Mouse (Mus musculus) thymus, postnatal 36 days (tissue): ENCODE results near the gene Ccdc113.
"Not testable (repeated sequence)": the region's sequence is repeated elsewhere in the genome, so short reads cannot be mapped to it uniquely, and the experiment has no call there.

ENCODE experiments used
- DNase-seq, 2 experiments: peaks; one replicate each; pipeline ENCODE4 v3.0.0; 2022; ENCODE audit warnings: mixed read lengths in 2 of 2

Ccdc113 gene

DNA sequence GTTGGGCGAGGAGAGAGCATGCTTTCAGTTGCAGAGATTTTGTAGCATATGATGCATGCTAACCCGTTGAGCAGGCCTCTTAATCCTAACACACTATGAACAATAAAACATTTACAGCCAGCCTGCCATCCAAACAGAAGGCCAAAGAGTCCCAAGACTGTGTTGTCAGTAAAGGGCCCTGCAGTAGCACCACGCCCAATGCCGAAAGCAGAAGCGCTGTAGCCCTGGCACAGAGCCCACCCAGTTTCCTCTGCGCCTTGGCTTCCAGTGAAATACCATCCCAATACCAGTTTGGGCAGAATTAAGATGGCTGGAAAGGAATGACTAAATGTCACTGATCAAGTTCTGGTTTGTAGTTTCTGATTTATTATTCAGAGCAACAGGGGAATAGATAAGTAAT lies 8.3 kb downstream of the Ccdc113 start:
- DNase-seq: no peak

DNA sequence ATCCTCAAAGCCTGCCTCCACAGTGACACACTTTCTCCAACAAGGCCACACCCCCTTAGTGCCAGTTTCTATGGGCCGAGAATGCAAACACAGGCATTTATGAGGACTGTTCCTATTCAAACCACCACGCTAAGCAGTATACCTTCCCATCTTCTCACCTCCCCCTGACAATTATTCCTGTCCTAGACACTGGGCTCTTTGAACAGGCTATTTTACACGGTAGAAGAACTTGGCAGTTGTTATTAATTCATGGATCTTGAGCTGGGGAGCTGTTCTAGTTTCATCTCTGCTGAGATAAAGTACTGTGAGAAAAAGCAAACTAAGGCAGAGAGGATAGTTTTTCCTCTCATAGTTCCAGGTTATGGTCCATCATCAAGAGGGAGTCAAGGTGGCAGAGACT lies 9.2 kb downstream of the Ccdc113 start:
- no peak for DNase-seq

DNA sequence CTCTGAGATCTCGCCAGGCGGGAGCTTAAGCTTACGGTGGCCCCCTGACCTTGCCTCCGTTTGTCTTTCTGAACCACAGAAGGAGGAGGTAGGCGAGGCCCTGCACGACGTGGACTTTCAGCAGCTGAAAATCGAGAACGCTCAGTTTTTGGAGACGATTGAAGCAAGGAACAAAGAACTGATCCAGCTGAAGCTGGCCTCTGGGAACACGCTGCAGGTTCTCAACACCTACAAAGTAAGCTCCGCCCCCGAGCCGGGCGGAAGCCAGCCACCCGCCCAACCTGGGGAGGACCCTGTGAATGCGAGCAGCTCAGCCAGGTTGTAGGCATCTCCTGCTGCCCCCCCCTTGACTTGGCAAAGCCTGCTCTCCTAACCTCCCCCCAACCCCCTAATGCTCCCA lies 11.9 kb downstream of the Ccdc113 start:
- no peak for DNase-seq

DNA sequence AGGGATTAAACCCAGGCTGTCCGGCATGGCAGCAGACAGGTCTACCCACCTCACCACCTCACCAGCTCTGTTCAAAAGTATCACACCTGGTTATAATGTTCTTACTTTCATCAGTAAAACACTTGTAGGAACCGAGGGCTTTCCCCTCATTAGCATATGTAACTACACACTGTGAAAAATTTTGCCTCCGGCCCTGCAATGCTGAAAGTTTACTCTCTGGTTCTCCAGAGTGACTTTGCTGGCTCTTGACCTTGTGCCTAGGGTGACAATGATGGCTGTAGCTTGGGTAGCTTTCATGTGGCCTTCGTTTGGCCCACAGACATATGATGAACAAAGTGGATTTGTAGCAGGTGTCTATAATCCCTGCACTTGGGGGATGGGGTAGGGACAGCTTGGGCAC lies 13.1 kb downstream of the Ccdc113 start:
- DNase-seq: no peak

DNA sequence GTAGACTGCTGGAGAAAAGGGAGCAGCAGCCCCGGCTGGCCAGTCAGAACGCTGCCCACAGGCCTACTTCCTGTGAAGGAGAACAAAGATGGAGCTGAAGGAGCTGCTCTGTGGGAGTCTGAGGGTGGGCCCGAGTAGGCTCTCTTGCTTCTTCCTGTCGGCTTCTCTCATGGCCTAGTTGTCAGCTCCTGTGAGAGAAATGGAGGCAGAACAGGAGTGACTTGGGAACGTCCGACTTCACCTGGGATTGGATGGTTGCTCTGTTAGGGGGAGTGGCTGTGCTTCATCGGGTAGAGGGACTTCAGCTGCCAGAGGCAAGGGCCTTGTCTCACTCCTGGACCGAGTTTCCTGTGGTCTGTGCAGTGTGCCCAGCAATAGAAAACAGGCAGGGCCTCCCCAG lies 14.0 kb downstream of the Ccdc113 start:
- no peak for DNase-seq

DNA sequence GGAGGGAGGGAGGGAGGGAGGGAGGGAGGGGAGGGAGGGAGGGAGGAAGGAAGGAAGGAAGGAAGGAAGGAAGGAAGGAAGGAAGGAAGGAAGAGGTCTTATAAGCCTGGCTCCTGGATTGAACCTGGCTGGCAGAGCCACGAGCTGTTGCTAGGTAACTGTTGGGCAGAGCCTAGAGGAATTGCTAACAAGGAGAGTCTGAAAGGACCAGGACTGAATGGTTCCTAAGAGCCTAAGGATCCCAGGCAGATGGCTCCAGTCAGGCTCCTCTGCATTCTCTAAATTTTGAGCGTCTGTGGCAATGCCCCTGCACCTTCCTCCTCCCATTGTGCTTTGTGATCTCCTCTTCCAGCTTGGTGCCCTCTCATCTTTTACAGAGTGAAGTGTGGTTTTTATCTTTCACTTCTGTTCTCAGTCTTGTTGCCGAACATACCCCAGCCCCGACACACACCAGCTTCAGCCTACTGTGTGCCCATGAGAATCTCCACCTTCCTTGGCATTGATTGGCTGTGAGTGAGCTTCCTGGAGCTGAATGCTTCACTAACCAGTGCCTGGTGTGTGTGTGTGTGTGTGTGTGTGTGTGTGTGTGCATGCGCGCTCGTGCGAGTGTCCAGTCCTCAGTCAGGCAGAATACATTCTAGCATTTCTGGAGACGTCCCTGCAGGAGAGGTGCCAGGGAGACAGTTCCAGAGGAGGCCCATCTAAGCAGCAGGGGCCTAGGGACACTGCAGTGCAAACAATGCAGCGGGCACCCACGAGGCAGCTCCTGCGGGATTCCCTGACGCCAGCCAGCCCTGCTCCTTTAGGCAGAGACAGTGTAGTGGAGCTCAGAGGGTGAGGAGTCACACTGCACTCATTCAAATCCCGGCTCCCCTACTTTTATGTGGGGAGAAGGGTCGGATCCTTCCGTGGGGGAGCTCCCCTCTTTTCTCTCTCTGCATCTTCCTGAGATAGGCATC lies 16.3 kb downstream of the Ccdc113 start:
- DNase-seq: no peak

DNA sequence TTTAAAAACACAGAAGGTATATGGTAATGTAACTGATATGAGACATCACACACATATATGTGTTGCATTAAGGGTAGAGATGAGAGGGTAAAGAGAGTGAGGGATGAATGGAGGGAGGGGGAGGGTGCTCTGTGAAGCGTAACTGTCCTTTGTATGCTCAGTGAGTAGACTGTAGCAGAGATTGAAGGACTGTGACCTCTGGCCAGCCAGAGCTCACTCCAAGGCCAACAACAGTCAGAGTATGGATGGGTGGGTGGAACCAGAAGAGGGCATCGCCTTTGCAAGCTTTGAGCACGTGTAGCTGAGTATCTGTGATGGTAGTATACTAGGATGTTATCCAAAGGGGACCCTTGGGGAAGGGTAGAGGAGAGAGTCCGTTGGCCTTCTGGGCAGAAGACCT lies 17.7 kb downstream of the Ccdc113 start:
- DNase-seq: no peak

DNA sequence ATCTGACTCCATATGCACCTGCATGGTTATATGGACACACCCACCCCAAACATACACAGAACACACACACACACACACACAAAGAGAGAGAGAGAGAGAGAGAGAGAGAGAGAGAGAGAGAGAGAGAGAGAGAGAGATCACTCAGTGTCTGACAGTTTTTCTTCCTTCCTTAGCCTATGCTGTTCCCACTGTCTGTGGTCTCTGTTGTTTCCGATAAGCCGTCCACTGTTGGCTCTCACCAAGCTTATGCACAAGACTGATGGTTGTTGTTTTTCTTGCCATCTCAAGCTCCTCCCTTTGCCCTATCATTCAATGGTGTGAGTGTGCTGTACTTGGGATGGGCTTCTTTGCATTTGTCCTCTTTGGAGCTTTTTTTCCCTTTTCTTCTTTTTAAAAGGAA lies 22.1 kb downstream of the Ccdc113 start:
- DNase-seq: no peak

DNA sequence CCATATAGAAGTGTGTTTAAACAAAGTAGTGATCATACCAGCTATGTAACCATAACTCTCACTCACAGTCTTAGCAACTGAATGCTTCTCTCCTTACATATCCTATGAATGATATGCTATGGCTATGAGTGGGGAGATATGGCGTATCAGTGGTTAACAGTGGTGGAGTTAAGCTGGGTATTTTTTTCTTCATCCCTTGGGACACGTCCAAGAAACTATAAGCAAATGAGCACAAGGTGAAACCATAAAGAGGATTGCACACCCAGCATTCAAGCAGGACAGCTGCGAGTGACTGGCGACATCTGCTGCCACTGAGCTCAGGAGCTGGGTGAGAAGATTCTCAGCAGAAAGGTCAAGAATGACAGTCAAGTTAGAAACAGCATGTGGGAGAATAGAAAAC lies 32.3 kb downstream of the Ccdc113 start:
- no peak for DNase-seq

DNA sequence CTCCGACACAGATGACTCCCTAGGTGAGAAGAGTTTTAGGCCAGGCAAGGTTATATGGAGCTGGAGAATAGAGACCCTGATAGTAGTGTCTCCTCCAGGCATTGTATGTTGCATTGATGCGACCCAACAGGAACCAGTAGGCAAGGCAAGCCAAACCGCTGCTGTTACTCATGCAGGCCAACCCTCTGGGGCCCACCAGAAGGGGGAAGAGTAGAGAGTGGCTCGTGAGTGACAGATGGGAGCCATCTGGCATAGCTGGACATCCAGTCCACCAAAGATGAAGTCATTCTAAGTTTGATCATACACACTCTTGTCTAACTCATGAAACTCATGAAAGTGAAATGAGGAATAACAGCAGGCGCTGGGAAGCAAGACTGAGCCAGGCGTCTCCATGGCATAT lies 32.9 kb downstream of the Ccdc113 start:
- DNase-seq: no peak

DNA sequence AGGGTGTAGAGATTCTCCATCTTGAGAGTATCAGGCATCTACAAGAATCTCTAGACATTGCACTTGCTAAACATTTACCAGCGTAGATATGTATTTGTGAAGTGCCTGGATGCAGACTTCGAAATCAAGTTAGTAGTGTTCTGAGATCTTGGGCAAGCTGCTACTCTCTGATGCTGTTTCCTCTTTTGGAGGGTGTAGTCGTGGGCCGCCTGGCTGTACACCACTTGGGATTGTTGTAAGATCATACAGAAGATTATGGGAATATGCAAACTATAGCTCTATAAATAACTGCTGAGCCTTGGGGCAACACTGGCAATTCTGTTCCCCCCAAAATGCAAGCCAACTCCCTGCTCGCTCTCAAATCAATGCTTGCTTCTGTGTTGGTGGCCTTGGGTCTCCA lies 39.3 kb downstream of the Ccdc113 start:
- no peak for DNase-seq

DNA sequence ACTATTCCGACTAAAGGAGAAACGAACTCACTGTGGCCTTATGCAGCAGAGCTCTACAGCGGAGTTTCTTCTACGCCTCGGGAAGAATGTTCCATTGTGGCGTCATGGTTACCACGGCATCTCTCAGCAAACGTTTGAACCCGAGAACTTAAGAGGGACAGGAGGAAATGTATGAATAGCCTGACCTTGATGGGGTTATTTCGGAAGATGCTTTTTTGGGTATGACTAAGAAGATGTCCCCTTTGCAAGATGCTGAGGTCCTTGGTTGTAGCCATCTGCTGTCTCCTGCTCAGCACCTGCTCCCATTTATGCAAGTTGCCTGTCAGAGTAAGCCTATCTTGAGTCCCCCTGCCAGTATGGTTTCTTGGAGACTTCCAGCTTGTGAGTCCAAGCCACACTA lies 42.4 kb downstream of the Ccdc113 start, which contains the start of gene Prss54:
Prss54 (minus strand) TSS at position 101 of the 400 bp plus-strand sequence.
- no peak for DNase-seq

DNA sequence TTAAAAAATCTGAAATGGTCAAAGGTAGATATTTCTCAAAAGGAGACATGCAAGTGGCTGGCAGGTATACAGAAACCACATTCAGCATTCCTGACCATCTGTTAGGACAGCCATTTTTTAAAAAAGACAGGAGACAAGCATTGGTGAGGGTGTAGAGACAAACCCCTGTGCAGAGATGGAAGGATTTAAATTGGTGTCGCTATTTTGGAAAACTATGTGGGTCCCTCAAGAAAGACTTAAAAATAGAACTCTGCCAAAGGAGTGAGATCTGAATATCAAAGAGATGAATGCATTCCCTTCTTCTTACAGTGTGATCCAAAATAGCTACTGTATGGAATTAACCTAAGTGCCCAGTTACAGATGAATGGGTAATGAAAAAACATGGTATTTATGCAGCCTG lies 53.5 kb downstream of the Ccdc113 start:
- no peak for DNase-seq

DNA sequence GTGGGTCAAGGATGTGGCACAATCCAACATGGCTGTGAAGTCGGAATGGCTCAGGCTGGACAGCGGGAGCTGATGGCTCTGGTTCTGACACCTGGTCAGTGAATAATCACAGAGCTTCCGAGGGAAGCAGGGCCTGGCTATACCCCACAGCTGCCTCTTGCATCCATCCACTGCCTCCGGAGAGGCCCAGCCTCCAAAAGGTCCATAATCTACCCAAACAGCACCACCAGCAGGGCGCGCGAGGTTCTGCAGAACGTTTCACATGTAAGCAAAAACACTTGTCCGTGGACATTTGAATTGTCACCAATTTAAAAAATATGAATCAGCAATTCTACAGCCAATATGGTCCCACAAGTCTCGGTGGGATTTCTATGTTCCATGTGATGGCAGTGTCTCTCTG lies 55.4 kb downstream of the Ccdc113 start:
- no peak for DNase-seq

DNA sequence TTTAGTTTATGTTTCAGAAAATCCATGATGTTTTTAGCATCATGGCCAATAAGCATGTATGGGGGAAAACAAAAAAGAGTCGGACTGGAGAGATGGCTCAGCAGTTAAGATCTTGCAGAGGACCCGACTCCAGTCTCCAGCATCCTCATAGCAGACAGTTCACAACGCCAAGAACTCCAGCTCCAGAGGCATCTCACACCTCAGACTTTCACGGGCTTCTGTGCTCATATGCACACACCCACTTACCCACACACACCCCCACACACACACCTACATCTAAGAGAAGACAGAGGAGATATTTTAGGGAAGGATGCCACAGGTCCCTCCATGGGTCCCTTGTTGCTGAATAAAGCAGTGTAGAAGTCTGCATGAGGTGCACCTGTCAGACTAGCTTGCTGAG lies 56.7 kb downstream of the Ccdc113 start:
- no peak for DNase-seq

DNA sequence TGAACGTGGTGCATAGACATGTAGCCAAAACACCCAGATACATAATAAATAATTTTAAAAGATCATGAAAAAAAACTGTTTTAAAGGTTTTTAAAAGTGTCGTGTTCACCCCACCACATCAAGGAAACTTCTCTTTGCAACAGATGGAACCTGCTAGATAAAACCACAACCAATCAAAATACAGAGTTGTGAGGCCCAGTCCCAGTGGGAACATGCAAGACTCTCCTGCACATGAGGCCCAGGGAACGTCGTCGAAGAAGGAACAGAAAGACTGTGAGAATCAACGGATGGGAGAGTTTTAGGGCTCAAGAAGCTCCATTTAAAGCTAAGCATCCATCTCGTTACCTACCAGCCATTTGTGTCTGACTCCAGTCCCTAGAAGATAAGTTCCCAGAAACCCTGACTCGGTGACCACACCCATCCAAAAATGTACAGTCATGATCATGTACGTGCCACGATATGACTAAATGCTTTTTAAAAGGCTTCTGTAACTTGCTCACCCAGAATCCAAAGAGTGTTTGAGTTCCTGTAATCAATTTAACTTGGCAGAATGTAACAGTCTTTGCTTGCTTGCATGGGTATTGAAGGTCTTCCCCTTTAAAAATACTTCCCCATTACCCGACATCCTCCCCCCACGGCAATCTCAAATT lies 58.4 kb downstream of the Ccdc113 start:
- no peak for DNase-seq

DNA sequence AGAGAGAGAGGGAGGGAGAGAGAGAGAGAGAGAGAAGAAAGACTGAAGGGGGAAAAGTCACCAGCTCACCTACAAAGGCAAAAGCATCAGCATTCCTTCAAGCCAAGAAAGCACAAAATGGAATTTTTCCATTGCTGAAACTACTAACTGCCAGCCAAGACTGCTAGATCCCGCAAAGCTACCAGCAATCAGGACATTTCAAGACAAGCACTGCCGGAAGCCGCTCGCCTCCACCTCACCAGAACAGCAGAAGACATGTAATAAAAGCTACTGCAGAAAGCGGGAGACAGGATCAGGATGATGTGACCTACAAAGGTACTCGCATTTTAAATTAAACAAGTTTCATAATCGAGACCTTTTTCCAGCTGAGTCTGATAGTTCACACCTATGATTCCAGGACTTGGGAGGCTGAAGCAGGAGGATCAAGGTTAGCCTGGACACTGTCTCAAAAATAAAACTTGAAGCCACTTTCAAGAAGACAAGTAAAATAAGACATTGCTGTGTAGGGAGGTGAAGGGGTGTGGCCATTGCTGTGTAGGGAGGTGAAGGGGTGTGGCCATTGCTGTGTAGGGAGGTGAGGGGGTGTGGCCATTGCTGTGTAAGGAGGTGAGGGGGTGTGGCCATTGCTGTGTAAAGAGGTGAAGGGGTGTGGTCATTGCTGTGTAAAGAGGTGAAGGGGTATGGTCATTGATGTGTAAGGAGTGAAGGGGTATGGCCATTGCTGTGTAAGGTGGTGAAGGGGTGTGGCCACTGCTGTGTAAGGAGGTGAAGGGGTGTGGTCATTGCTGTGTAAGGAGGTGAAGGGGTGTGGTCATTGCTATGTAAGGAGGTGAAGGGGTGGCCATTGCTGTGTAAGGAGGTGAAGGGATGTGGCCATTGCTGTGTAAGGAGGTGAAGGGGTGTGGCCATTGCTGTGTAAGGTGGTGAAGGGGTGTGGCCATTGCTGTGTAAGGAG lies 59.8 kb downstream of the Ccdc113 start:
- no peak for DNase-seq

DNA sequence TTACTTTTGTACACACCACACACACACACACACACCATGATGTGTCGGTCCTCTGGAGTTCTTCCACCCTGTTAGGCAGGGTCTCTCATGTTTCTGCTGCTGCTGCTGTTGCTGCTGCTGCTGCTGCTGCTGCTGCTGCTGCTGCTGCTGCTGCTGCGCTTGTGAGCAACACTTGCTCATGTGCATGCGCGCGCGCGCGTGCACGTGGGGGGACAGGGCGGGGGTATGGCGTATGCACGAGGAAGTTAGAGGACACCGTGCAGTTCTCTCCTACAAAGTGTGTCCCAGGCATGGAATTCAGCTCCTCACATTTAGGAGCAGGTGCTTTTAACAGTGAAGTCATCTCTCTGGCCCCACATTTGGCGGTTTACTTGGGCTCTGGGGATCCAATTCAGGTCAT lies 61.2 kb downstream of the Ccdc113 start:
- DNase-seq: no peak

DNA sequence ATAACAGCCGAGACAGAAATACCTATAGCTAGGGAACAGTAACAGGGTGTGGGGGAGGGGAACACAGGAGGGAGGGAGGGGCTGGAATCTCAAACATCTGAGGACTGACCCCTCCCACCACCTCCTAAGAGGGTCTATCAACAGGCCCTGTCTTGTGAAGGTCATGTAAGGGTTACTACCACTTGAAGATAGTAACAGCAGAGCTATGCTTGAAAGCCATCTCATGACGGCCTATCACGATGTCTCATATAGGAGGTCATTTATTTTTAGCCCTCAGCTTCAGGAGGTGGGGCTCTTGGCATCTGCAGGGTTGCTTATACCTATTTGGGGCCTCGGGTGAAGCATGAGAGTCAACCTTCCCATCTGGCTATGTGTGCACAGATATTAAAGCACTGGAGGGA lies 63.0 kb downstream of the Ccdc113 start:
- DNase-seq: no peak

DNA sequence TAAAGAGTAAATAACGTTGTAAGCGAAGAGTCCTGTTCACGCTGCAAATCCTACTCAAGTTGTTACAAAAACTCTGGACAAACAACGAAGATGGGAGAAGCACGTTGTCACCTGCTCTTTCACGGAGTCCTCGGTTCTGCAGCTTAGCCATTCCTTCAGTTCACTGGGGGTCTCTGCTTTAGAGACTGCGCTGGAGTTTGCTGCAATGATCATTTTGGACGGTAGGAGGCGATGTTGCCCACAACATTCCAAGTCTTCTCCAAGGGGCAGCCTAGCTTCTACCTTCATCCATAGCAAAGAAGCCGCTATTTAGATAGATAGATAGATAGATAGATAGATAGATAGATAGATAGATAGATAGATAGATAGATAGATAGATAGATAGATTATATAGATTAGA lies 66.0 kb downstream of the Ccdc113 start:
- DNase-seq: peak; percentile 33 to 51

DNA sequence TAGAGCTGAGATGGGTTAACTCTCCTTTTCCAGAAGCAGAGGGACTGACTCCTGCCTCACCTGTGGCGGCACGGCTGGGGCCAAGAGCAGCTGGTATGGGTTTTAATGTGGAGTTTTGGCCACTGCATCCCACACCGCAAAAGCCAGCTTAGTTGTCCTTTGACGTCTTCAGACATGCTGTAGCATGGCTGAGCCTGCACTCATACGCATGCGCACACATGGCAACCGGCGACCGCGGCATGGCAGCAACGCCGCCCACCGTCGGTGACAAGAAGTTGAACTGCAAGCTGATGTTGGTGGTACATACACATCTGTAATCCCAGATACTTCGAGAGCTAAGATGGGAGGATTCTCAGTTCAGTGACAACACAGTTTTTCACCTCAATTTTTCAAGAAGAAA lies 67.4 kb downstream of the Ccdc113 start:
- DNase-seq: no peak

DNA sequence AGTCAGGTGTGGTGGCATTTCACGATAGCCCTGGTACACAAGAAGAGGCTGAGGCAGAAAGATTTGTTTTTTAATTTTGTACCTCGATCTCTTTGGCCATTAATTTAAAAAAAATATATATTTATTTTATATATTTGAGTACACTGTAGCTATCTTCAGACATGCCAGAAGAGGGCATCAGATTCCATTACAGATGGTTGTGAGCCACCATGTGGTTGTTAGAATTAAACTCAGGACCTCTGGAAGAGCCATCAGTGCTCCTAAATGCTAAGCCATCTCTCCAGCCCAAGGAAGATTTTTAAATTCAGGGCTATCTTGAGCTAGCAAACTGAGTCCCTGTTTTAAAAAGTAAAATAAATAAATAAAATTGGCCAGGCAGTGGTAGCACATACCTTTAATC lies 68.3 kb downstream of the Ccdc113 start:
- DNase-seq: no peak

DNA sequence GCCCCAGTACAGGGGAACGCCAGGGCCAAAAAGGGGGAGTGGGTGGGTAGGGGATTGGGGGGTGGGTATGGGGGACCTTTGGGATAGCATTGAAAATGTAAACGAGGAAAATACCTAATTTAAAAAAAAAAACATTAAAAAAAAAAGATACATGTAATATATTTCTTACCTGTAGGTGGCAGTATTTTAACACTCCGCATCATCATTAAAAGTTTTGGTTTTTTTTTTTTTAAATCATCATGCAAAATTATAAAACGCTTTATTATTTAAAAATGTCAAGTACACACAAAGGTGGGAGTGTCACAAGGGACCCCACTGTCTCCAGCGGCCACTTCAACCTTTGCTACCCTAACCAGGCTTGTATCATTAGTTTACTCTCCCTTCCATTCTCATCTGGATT lies 72.6 kb downstream of the Ccdc113 start:
- not testable (repeated sequence) for DNase-seq
